Mouse (Mus musculus) cerebellum, adult 2 months (tissue): ENCODE data around the gene Tmem131. TPM values are rescaled to one million over a fixed set of nuclear protein-coding genes. Genes with fewer than 3 reads are reported as not detected.
"Not testable (repeated sequence)": the region's sequence is repeated elsewhere in the genome, so short reads cannot be mapped to it uniquely, and the experiment has no call there.

Experiments used
- DNase-seq, 2 experiments: peaks; one replicate each; pipeline ENCODE4 v3.0.0; 2021
- H3K27ac ChIP-seq: fragments of 200-500 bp; 2 replicates; pipeline ENCODE4 v1.5.1; 2012; ENCODE audit warnings: low read length, control low read depth, inconsistent platforms; ENCODE audit not compliant: insufficient read depth
- H3K27me3 ChIP-seq: fragments of 200-500 bp; 2 replicates; pipeline ENCODE4 v1.6.1; 2012; ENCODE audit warnings: inconsistent platforms, mild to moderate bottlenecking, low read length, moderate library complexity; ENCODE audit not compliant: control insufficient read depth, insufficient read depth
- H3K4me1 ChIP-seq: fragments of 200-500 bp; 2 replicates; pipeline ENCODE4 v1.6.1; 2011; ENCODE audit warnings: low read length; ENCODE audit not compliant: control insufficient read depth, insufficient read depth
- H3K4me3 ChIP-seq: fragments of 200-500 bp; replicated peaks from 2 replicates; pipeline ENCODE3; 2011; ENCODE audit warnings: mild to moderate bottlenecking, low read depth, low read length, control low read depth; ENCODE audit not compliant: insufficient read depth
- CTCF ChIP-seq: fragments of 200-500 bp; IDR thresholded peaks from 2 replicates; pipeline ENCODE4 v1.5.1; 2011; ENCODE audit warnings: low read depth, mild to moderate bottlenecking, control low read depth, low read length, moderate library complexity, borderline replicate concordance; ENCODE audit not compliant: insufficient read depth
- POLR2A ChIP-seq: fragments of 200-500 bp; IDR thresholded peaks from 2 replicates; pipeline ENCODE4 v1.6.1; 2011; ENCODE audit warnings: low read length, control low read depth, borderline replicate concordance; ENCODE audit not compliant: insufficient read depth
- whole genome bisulfite sequencing: fragments of 180-500 bp; shearing (Covaris S2); methylation state at CpG from one replicate; pipeline ENCODE4 v1.1.7; 2018; 5-methylcytosine and 5-hydroxymethylcytosine counted together
- polyA plus RNA-seq: library from polyadenylated mRNA; depleted of rRNA; stranded (reverse); fragments of >200 nt; gene quantifications from 2 replicates; pipeline ENCODE4 v1.2.3, GENCODE M21; 2012

Gene Tmem131
- polyA plus RNA-seq, 1 experiment = 31.4 TPM

- 96% methylated on average over 5 of the region's 5 CpGs for WGBS
- TF ChIP-seq POLR2A = no peak
- TF ChIP-seq CTCF = no peak
- no peak overlapping the region for H3K4me3 ChIP-seq
- peaks cover 1% of the 10 kb centered on the region for H3K4me1 ChIP-seq
- H3K27ac ChIP-seq = no peak overlapping the region
- no peak for DNase-seq
- H3K27me3 ChIP-seq = no peaks in the 10 kb centered on the region
These were observed 33.1 kb downstream of the Tmem131 start for GRCm38 (mm10) chr1:36910397-36910796.

GRCm38 (mm10) chr1:36909965-36910364 lies 33.5 kb downstream of the Tmem131 start:
- H3K27ac ChIP-seq, H3K4me3 ChIP-seq, H3K27me3 ChIP-seq, DNase-seq, H3K4me1 ChIP-seq: not testable (repeated sequence)
- 71% methylated on average over 7 of the region's 7 CpGs for WGBS

DNA sequence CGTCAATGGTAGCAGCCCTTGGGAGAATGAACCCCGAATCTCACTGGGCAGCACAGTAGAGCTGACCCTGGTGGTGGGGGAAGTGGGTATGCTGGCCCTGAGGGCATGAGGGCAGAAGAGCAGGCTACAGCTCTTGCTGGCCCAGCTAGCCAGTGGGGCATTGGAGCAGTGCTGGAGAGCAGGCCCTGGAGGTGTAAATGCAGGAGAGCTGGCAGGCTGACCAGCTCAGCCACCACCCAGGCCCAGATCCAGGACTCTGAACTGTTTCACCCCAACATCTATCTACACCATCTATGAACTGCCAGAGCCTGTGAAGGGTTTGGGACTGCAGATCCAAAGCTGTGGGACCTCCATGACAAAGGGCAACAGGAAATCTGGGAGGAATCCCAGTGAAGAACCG lies 38.2 kb downstream of the Tmem131 start:
- peaks cover 30% of the 10 kb centered on the region for H3K4me1 ChIP-seq
- WGBS = 81% methylated on average over 3 of the region's 3 CpGs
- no peak overlapping the region for H3K4me3 ChIP-seq
- TF ChIP-seq CTCF (no peak), POLR2A (no peak)
- peak in 1 of 2 experiments; percentile 44 for DNase-seq
- no peaks in the 10 kb centered on the region for H3K27me3 ChIP-seq
- H3K27ac ChIP-seq = no peak overlapping the region

- Histone ChIP-seq H3K4me1 (peaks cover 30% of the 10 kb centered on the region), H3K4me3 (no peak overlapping the region), H3K27me3 (no peaks in the 10 kb centered on the region), H3K27ac (peak overlapping the region; percentile 34; the same call in 1 of the 2 replicates)
- 46% methylated on average over 6 of the region's 6 CpGs for WGBS
- peak; percentile 69 to 83 for DNase-seq
- TF ChIP-seq POLR2A = no peak
- no peak for TF ChIP-seq CTCF
These were observed 39.0 kb downstream of the Tmem131 start for GRCm38 (mm10) chr1:36904489-36904888.

GRCm38 (mm10) chr1:36904084-36904451 lies 39.4 kb downstream of the Tmem131 start:
- H3K27me3 ChIP-seq = no peaks in the 10 kb centered on the region
- no peak for DNase-seq
- no peak overlapping the region for H3K4me3 ChIP-seq
- 0 out of 2 replicates have a peak overlapping the region, but pooled peaks have one; percentile 66 for H3K27ac ChIP-seq
- TF ChIP-seq POLR2A (no peak), CTCF (no peak)
- H3K4me1 ChIP-seq = peaks cover 30% of the 10 kb centered on the region
- 88% methylated on average over 3 of the region's 3 CpGs for WGBS

- Histone ChIP-seq H3K27ac (peak overlapping the region; percentile 66; the same call in 1 of the 2 replicates), H3K4me1 (peaks cover 30% of the 10 kb centered on the region), H3K4me3 (no peak overlapping the region), H3K27me3 (no peaks in the 10 kb centered on the region)
- peak; percentile 59 to 68 for DNase-seq
- WGBS = 88% methylated on average over 15 of the region's 15 CpGs
- TF ChIP-seq CTCF = no peak
These were observed 39.9 kb downstream of the Tmem131 start for GRCm38 (mm10) chr1:36903376-36904083.

- Histone ChIP-seq H3K27me3 (no peaks in the 10 kb centered on the region), H3K27ac (peak overlapping the region; percentile 66), H3K4me1 (peaks cover 30% of the 10 kb centered on the region), H3K4me3 (no peak overlapping the region)
- no peak for TF ChIP-seq CTCF
- no peak for TF ChIP-seq POLR2A
- WGBS = 12% methylated on average over 11 of the region's 11 CpGs
- peak; percentile 90 to 98 for DNase-seq
These were observed 40.7 kb downstream of the Tmem131 start for GRCm38 (mm10) chr1:36902533-36903315.

DNA sequence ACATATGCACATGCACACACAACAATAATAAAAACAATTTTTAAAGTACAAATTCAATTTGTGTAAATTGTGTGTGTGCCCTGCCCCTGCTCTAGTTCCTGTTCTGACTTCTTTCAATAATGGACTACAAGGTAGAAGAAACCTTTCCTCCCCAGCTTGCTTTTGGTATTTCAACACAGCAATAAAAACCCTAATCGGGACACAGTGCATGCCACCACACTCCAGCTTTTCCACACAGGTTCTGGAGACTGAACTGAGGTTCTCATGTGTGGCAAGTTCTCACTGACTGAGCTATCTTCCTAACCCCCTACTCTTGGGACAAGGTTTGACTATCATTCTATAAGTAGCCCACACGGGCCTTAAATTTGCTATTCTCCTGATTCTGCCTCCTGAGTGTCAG lies 43.8 kb downstream of the Tmem131 start:
- no peaks in the 10 kb centered on the region for H3K27me3 ChIP-seq
- H3K4me1 ChIP-seq = peaks cover 25% of the 10 kb centered on the region
- no peak overlapping the region for H3K27ac ChIP-seq
- H3K4me3 ChIP-seq = no peak overlapping the region
- TF ChIP-seq CTCF = no peak
- TF ChIP-seq POLR2A = no peak
- 95% methylated on average over 2 of the region's 2 CpGs for WGBS
- no peak for DNase-seq
